Mouse (Mus musculus) stomach, embryonic 16.5 days (tissue): Measurements from ENCODE around the gene Atp6v0d1. TPM values are rescaled to one million over a fixed set of nuclear protein-coding genes. Genes with fewer than 3 reads are reported as not detected.

Experiments used
- ATAC-seq: fragments of 200-750 bp; cut with Nextera tagmentation; 2 replicates; pipeline ENCODE4 v1.8.0; 2017; ENCODE audit warnings: moderate number of reproducible peaks, moderate TSS enrichment; ENCODE audit not compliant: insufficient read depth, low FRiP score
- H3K27ac ChIP-seq: fragments of 300-500 bp; sonication (generic); 2 replicates; pipeline ENCODE4 v1.5.1; 2014; ENCODE audit warnings: low read length
- H3K27me3 ChIP-seq: fragments of 300-500 bp; sonication (generic); 2 replicates; pipeline ENCODE4 v1.6.1; 2014; ENCODE audit warnings: low read length, control low read depth, mixed read lengths; ENCODE audit not compliant: control insufficient read depth, insufficient read depth
- H3K36me3 ChIP-seq: fragments of 300-500 bp; sonication (generic); 2 replicates; pipeline ENCODE4 v1.6.1; 2014; ENCODE audit warnings: low read length; ENCODE audit not compliant: control insufficient read depth, insufficient read depth
- H3K4me1 ChIP-seq: fragments of 300-500 bp; sonication (generic); 2 replicates; pipeline ENCODE4 v1.6.1; 2014; ENCODE audit warnings: low read length, control low read depth, mixed read lengths; ENCODE audit not compliant: control insufficient read depth, insufficient read depth
- H3K4me2 ChIP-seq: fragments of 300-500 bp; sonication (generic); 2 replicates; pipeline ENCODE4 v1.6.1; 2014; ENCODE audit warnings: low read depth, low read length, mixed read lengths
- H3K4me3 ChIP-seq: fragments of 300-500 bp; sonication (generic); replicated peaks from 2 replicates; pipeline ENCODE4 v1.5.1; 2014; ENCODE audit warnings: mild to moderate bottlenecking, low read length
- H3K9ac ChIP-seq: fragments of 300-500 bp; sonication (generic); 2 replicates; pipeline ENCODE4 v1.6.1; 2014; ENCODE audit warnings: low read length
- H3K9me3 ChIP-seq: fragments of 300-500 bp; sonication (generic); replicated peaks from 2 replicates; pipeline ENCODE4 v1.6.1; 2016; ENCODE audit warnings: low read length, control low read depth; ENCODE audit not compliant: control insufficient read depth
- WGBS: fragments of 180-500 bp; shearing (Covaris S2); extraction: QIAGEN DNeasy Blood & Tissue Kit; methylation state at CpG from one replicate; pipeline ENCODE4 v1.1.7; 2014; 5-methylcytosine and 5-hydroxymethylcytosine counted together
- microRNA counts: library from miRNA; unstranded; fragments of <30 nt; microRNA quantifications from one replicate; lab custom pipeline; 2016
- microRNA-seq: library from miRNA; unstranded; fragments of <30 nt; microRNA quantifications from one replicate; pipeline ENCODE4, GENCODE M21; 2016
- polyA plus RNA-seq: library from polyadenylated mRNA; unstranded; fragments of >200 nt; fragmentation: Nextera tagmentation; extraction: Ambion mirVana; gene quantifications from 2 replicates; pipeline ENCODE4 v1.2.1, GENCODE M21; 2015

Gene Atp6v0d1
- polyA plus RNA-seq, 1 experiment from 2014 or later = 83.5 TPM

- H3K9ac ChIP-seq = no peak overlapping the region
- no peak overlapping the region for H3K4me3 ChIP-seq
- no peaks in the 10 kb centered on the region for H3K36me3 ChIP-seq
- H3K27me3 ChIP-seq = no peaks in the 10 kb centered on the region
- H3K9me3 ChIP-seq = no peaks in the 10 kb centered on the region
- no peak overlapping the region for H3K27ac ChIP-seq
- ATAC-seq = no peak
- WGBS = 68% methylated on average over 3 of the region's 3 CpGs
- peaks cover 17% of the 10 kb centered on the region for H3K4me1 ChIP-seq
- H3K4me2 ChIP-seq = no peak overlapping the region
These were observed 88.1 kb downstream of the Atp6v0d1 start for GRCm38 (mm10) chr8:105477792-105478191.

GRCm38 (mm10) chr8:105476628-105477413, 89.0 kb downstream of the Atp6v0d1 start:
- Histone ChIP-seq H3K4me1 (peaks cover 17% of the 10 kb centered on the region), H3K36me3 (no peaks in the 10 kb centered on the region), H3K27ac (no peak overlapping the region), H3K4me3 (no peak overlapping the region), H3K4me2 (no peak overlapping the region), H3K9me3 (no peaks in the 10 kb centered on the region), H3K27me3 (no peaks in the 10 kb centered on the region), H3K9ac (no peak overlapping the region)
- ATAC-seq = no peak
- 45% methylated on average over 25 of the region's 25 CpGs for WGBS

DNA sequence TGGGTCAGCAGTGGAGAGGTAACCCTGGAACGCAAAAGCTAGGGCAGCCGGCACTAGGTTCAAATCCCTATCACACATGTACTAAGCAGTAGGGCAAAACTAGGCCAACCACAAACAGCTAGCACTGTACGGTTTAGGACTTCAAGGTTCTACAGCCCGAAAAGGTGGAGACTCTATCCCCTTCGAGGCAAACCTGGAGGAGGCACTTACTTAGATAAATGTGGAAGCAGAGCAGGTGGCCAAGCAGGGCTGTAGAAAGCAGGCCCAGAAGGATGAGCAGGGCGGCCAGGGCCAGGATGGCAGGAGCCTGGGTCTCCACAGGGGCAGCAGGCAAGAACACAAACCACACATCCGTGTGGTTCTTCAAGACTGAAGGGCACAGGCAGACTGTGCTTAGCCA, 89.7 kb downstream of the Atp6v0d1 start:
- Histone ChIP-seq H3K4me1 (peaks cover 21% of the 10 kb centered on the region), H3K9ac (no peak overlapping the region), H3K4me3 (no peak overlapping the region), H3K27ac (no peak overlapping the region), H3K27me3 (no peaks in the 10 kb centered on the region), H3K36me3 (no peaks in the 10 kb centered on the region), H3K9me3 (no peaks in the 10 kb centered on the region), H3K4me2 (no peak overlapping the region)
- ATAC-seq = no peak
- 90% methylated on average over 7 of the region's 7 CpGs for WGBS

DNA sequence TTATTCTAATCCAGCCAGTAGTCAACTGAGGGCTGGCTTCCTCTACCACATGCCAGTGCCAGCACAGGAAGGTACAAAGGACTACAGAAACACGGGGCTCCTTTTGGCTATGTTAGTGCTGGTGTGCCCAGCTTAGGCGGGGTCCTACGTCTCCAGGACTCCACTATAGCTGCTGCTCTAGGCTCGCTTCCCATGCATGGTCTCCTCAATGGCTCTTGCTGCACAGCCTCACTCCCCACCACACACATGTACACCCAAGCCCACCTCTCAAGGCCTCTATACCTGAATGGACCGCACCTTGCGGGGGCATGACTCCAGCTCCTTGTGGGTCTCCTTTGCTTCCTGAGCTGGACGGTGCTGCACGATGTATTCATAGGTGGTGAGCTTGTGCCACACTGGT, 90.1 kb downstream of the Atp6v0d1 start:
- Histone ChIP-seq H3K4me2 (no peak overlapping the region), H3K9ac (no peak overlapping the region), H3K27ac (no peak overlapping the region), H3K27me3 (no peaks in the 10 kb centered on the region), H3K4me3 (no peak overlapping the region), H3K9me3 (no peaks in the 10 kb centered on the region), H3K36me3 (no peaks in the 10 kb centered on the region), H3K4me1 (peaks cover 22% of the 10 kb centered on the region)
- whole genome bisulfite sequencing = 92% methylated on average over 8 of the region's 8 CpGs
- no peak for ATAC-seq

GRCm38 (mm10) chr8:105475254-105475653, 90.6 kb downstream of the Atp6v0d1 start:
- 56% methylated on average over 4 of the region's 4 CpGs for WGBS
- Histone ChIP-seq H3K4me2 (no peak overlapping the region), H3K27ac (0 out of 2 replicates have a peak overlapping the region, but pooled peaks have one; percentile 48), H3K9me3 (no peaks in the 10 kb centered on the region), H3K36me3 (no peaks in the 10 kb centered on the region), H3K9ac (no peak overlapping the region; the same call in 1 of the 2 replicates), H3K4me3 (no peak overlapping the region), H3K4me1 (peaks cover 27% of the 10 kb centered on the region), H3K27me3 (no peaks in the 10 kb centered on the region)
- ATAC-seq = no peak

- peak overlapping the region; percentile 9; the same call in 1 of the 2 replicates for H3K4me2 ChIP-seq
- ATAC-seq = no peak
- 0 out of 2 replicates have a peak overlapping the region, but pooled peaks have one; percentile 48 for H3K27ac ChIP-seq
- no peaks in the 10 kb centered on the region for H3K9me3 ChIP-seq
- no peak overlapping the region for H3K4me3 ChIP-seq
- no peaks in the 10 kb centered on the region for H3K36me3 ChIP-seq
- 31% methylated on average over 5 of the region's 5 CpGs for WGBS
- peaks cover 32% of the 10 kb centered on the region for H3K4me1 ChIP-seq
- no peak overlapping the region for H3K9ac ChIP-seq
- no peaks in the 10 kb centered on the region for H3K27me3 ChIP-seq
These were observed 91.2 kb downstream of the Atp6v0d1 start for GRCm38 (mm10) chr8:105474680-105475079.

MicroRNAs encoded within 50 kb of the gene (microRNA counts, 519-probe panel; counts per million panel counts)
- microRNA mmu-miR-1966 (lab: Ali Mortazavi, UCI) = 2,386 counts per million, percentile 51 among the panel's probes with 10 or more counts

Small RNAs within 50 kb of the gene (microRNA-seq; reads per million reads assigned to microRNA genes)
- not detected for gene Mir1966

Other genes with a start within 250 kb of the Atp6v0d1 start
- 2.1 and 2.4 TPM in 2 replicates for gene Lrrc29, start 239.8 kb downstream of the Atp6v0d1 start, polyA plus RNA-seq
- gene Tmem208, start 239.7 kb downstream of the Atp6v0d1 start, polyA plus RNA-seq = 124 and 131 TPM in 2 replicates
- gene Fhod1, start 218.1 kb downstream of the Atp6v0d1 start, polyA plus RNA-seq = 2.2 and 2.5 TPM in 2 replicates
- gene Slc9a5, start 217.2 kb downstream of the Atp6v0d1 start, polyA plus RNA-seq = 1.5 and 1.7 TPM in 2 replicates
- 0.11 and 0.22 TPM in 2 replicates for gene Plekhg4, start 192.8 kb downstream of the Atp6v0d1 start, polyA plus RNA-seq
- gene Kctd19, start 152.5 kb downstream of the Atp6v0d1 start, polyA plus RNA-seq = not detected in 2 replicates
- gene Lrrc36, start 152.5 kb downstream of the Atp6v0d1 start, polyA plus RNA-seq = 0.17 and 0.47 TPM in 2 replicates
- gene Tppp3, start 94.5 kb downstream of the Atp6v0d1 start, polyA plus RNA-seq = 70.3 and 79.3 TPM in 2 replicates
- 33.8 and 34.6 TPM in 2 replicates for gene Zdhhc1, start 69.1 kb downstream of the Atp6v0d1 start, polyA plus RNA-seq
- gene Hsd11b2, start 47.3 kb downstream of the Atp6v0d1 start, polyA plus RNA-seq = 2.5 and 2.8 TPM in 2 replicates
- gene Ripor1, start 39.2 kb upstream of the Atp6v0d1 start, polyA plus RNA-seq = 21.9 and 23.3 TPM in 2 replicates
- gene Ctcf, start 70.5 kb upstream of the Atp6v0d1 start, polyA plus RNA-seq = 76.0 and 76.1 TPM in 2 replicates
- 0.81 and 0.99 TPM in 2 replicates for gene Agrp, start 71.3 kb upstream of the Atp6v0d1 start, polyA plus RNA-seq
- 0.55 and 0.74 TPM in 2 replicates for gene Carmil2, start 120.2 kb upstream of the Atp6v0d1 start, polyA plus RNA-seq
- gene Acd, start 135.1 kb upstream of the Atp6v0d1 start, polyA plus RNA-seq = 47.9 and 54.0 TPM in 2 replicates
- 13.2 and 16.5 TPM in 2 replicates for gene Pard6a, start 135.1 kb upstream of the Atp6v0d1 start, polyA plus RNA-seq
- not detected in 2 replicates for gene 4933405L10Rik, start 141.6 kb upstream of the Atp6v0d1 start, polyA plus RNA-seq
- 13.8 and 14.9 TPM in 2 replicates for gene Enkd1, start 142.2 kb upstream of the Atp6v0d1 start, polyA plus RNA-seq
- 18.1 and 24.7 TPM in 2 replicates for gene Gfod2, start 192.6 kb upstream of the Atp6v0d1 start, polyA plus RNA-seq